Mouse (Mus musculus) embryonic facial prominence, embryonic 11.5 days (tissue): ENCODE data around the gene Slc16a5. TPM values are rescaled to one million over a fixed set of nuclear protein-coding genes. Genes with fewer than 3 reads are reported as not detected.

Experiments used
- ATAC-seq: fragments of 200-750 bp; cut with Nextera tagmentation; replicated peaks from 2 replicates; pipeline ENCODE4 v1.8.0; 2017; ENCODE audit warnings: low read depth; ENCODE audit not compliant: insufficient number of reproducible peaks, low FRiP score, low TSS enrichment
- DNase-seq: peaks from one replicate; pipeline ENCODE4 v3.0.0-alpha.2; 2015; ENCODE audit warnings: low spot score
- H3K27ac ChIP-seq: fragments of 300-500 bp; sonication (generic); replicated peaks from 2 replicates; pipeline ENCODE4 v1.5.1; 2014; ENCODE audit warnings: mild to moderate bottlenecking, low read depth, low read length, control low read depth
- H3K27me3 ChIP-seq: fragments of 300-500 bp; sonication (generic); 2 replicates; pipeline ENCODE4 v1.6.1; 2014; ENCODE audit warnings: mild to moderate bottlenecking, low read length, moderate library complexity, mixed read lengths; ENCODE audit not compliant: control insufficient read depth, insufficient read depth
- H3K36me3 ChIP-seq: fragments of 300-500 bp; sonication (generic); replicated peaks from 2 replicates; pipeline ENCODE4 v1.6.1; 2014; ENCODE audit warnings: low read depth, mild to moderate bottlenecking, low read length, moderate library complexity, mixed read lengths; ENCODE audit not compliant: control insufficient read depth, insufficient read depth
- H3K4me1 ChIP-seq: fragments of 300-500 bp; sonication (generic); 2 replicates; pipeline ENCODE4 v1.6.1; 2014; ENCODE audit warnings: low read length, mixed read lengths; ENCODE audit not compliant: control insufficient read depth, insufficient read depth
- H3K4me2 ChIP-seq: fragments of 300-500 bp; sonication (generic); 2 replicates; pipeline ENCODE4 v1.6.1; 2014; ENCODE audit warnings: low read depth, mild to moderate bottlenecking, control low read depth, low read length, moderate library complexity
- H3K4me3 ChIP-seq: fragments of 300-500 bp; sonication (generic); 2 replicates; pipeline ENCODE4 v1.5.1; 2014; ENCODE audit warnings: low read depth, low read length, control low read depth
- H3K9ac ChIP-seq: fragments of 300-500 bp; sonication (generic); replicated peaks from 2 replicates; pipeline ENCODE4 v1.6.1; 2014; ENCODE audit warnings: mild to moderate bottlenecking, control low read depth, low read length
- H3K9me3 ChIP-seq: fragments of 300-500 bp; sonication (generic); replicated peaks from 2 replicates; pipeline ENCODE4 v1.6.1; 2016; ENCODE audit warnings: mild to moderate bottlenecking, low read length, inconsistent platforms, mixed read lengths; ENCODE audit not compliant: control insufficient read depth
- WGBS: fragments of 180-500 bp; shearing (Covaris S2); extraction: QIAGEN DNeasy Blood & Tissue Kit; methylation state at CpG from one replicate; pipeline ENCODE4 v1.1.7; 2014; 5-methylcytosine and 5-hydroxymethylcytosine counted together
- microRNA-seq: library from miRNA; unstranded; fragments of <30 nt; microRNA quantifications from one replicate; pipeline ENCODE4, GENCODE M21; 2016; ENCODE audit warnings: borderline number of aligned reads
- polyA plus RNA-seq: library from polyadenylated mRNA; unstranded; fragments of >200 nt; fragmentation: Nextera tagmentation; extraction: Ambion mirVana; gene quantifications from 2 replicates; pipeline ENCODE4 v1.2.1, GENCODE M21; 2014

The Slc16a5 gene
- polyA plus RNA-seq, 1 experiment from 2014 or later, result not detected

GRCm38 (mm10) chr11:115522703-115523102 is 60.4 kb downstream of the Slc16a5 start:
- DNase-seq (no peak), ATAC-seq (no peak)
- Histone ChIP-seq H3K9ac (no peak overlapping the region), H3K4me2 (no peak overlapping the region), H3K36me3 (peaks cover 3% of the 10 kb centered on the region), H3K27me3 (no peaks in the 10 kb centered on the region), H3K27ac (no peak overlapping the region), H3K9me3 (no peaks in the 10 kb centered on the region), H3K4me3 (no peak overlapping the region), H3K4me1 (no peaks in the 10 kb centered on the region)
- WGBS, result 84% methylated on average over 2 of the region's 2 CpGs

Small RNA genes lying within 50 kb of the gene (microRNA-seq; reads per million reads assigned to microRNA genes)
- 1.9 reads per million for gene Mir3968

Other genes starting within 250 kb of the Slc16a5 start
- 0.04 and 0.06 TPM in 2 replicates for gene Grin2c, start 195.2 kb upstream of the Slc16a5 start, polyA plus RNA-seq
- 12.4 and 12.5 TPM in 2 replicates for gene Fdxr, start 185.4 kb upstream of the Slc16a5 start, polyA plus RNA-seq
- gene Fads6, start 164.8 kb upstream of the Slc16a5 start, polyA plus RNA-seq, result 0.14 and 0.28 TPM in 2 replicates
- not detected in 2 replicates for gene Otop2, start 155.3 kb upstream of the Slc16a5 start, polyA plus RNA-seq
- gene Ush1g, start 140.4 kb upstream of the Slc16a5 start, polyA plus RNA-seq, result not detected in 2 replicates
- not detected in 2 replicates for gene Otop3, start 127.7 kb upstream of the Slc16a5 start, polyA plus RNA-seq
- 6.9 and 7.1 TPM in 2 replicates for gene Hid1, start 94.7 kb upstream of the Slc16a5 start, polyA plus RNA-seq
- 15.2 and 15.7 TPM in 2 replicates for gene Cdr2l, start 80.6 kb upstream of the Slc16a5 start, polyA plus RNA-seq
- gene Mrpl58, start 58.7 kb upstream of the Slc16a5 start, polyA plus RNA-seq, result 217 and 221 TPM in 2 replicates
- gene Atp5h, start 42.5 kb upstream of the Slc16a5 start, polyA plus RNA-seq, result 893 and 931 TPM in 2 replicates
- gene Kctd2, start 42.3 kb upstream of the Slc16a5 start, polyA plus RNA-seq, result 18.8 and 21.0 TPM in 2 replicates
- gene Trim80, start 21.9 kb upstream of the Slc16a5 start, polyA plus RNA-seq, result not detected in 2 replicates
- gene Armc7, start 13.2 kb downstream of the Slc16a5 start, polyA plus RNA-seq, result 8.1 and 8.7 TPM in 2 replicates
- gene Nt5c, start 29.4 kb downstream of the Slc16a5 start, polyA plus RNA-seq, result 67.4 and 70.7 TPM in 2 replicates
- gene Jpt1, start 51.9 kb downstream of the Slc16a5 start, polyA plus RNA-seq, result 654 and 692 TPM in 2 replicates
- gene Sumo2, start 73.8 kb downstream of the Slc16a5 start, polyA plus RNA-seq, result 1,638 and 1,712 TPM in 2 replicates
- gene Nup85, start 102.0 kb downstream of the Slc16a5 start, polyA plus RNA-seq, result 204 and 210 TPM in 2 replicates
- gene Mrps7, start 141.5 kb downstream of the Slc16a5 start, polyA plus RNA-seq, result 110 and 114 TPM in 2 replicates
- 13.6 and 17.0 TPM in 2 replicates for gene Gga3, start 141.6 kb downstream of the Slc16a5 start, polyA plus RNA-seq
- gene Mif4gd, start 150.5 kb downstream of the Slc16a5 start, polyA plus RNA-seq, result 15.8 and 18.2 TPM in 2 replicates
- gene Slc25a19, start 165.8 kb downstream of the Slc16a5 start, polyA plus RNA-seq, result 19.9 and 20.2 TPM in 2 replicates
- 59.0 and 61.8 TPM in 2 replicates for gene Grb2, start 246.1 kb downstream of the Slc16a5 start, polyA plus RNA-seq